In genomic region chr15:102512010-102512409, GRCm38 (mm10) we compare ENCODE assay signal across 12 mouse cellular contexts. TPM values are rescaled to one million over a fixed set of nuclear protein-coding genes. Genes with fewer than 3 reads are reported as not detected.
A peak's percentile ranks its signal among the peaks of the same experiment; 100 is the strongest.
DNase-seq lines count a peak whose midpoint lies in the region; ATAC-seq and TF ChIP-seq lines count a peak whose summit lies in the region.
"Had no signal": no experiment of that assay in that cellular context is flagged by ENCODE, and none has a peak within 500 bp of the region (broad histone marks: within the 10 kb centered on the region; RNA-seq: fewer than 3 reads in every experiment).

No protein-coding gene starts in this region.

- H3K9me3 ChIP-seq in heart, embryonic 13.5 days, result no peaks in the 10 kb centered on the region
- no peaks in the 10 kb centered on the region for H3K9me3 ChIP-seq in hindbrain, embryonic 10.5 days
- H3K9me3 ChIP-seq in midbrain, embryonic 13.5 days, result no peaks in the 10 kb centered on the region
- no peaks in the 10 kb centered on the region for H3K9me3 ChIP-seq in lung, postnatal 0 days (ENCODE audit: low read length)
- H3K9me3 ChIP-seq: heart, embryonic 15.5 days had no signal

- H3K27ac ChIP-seq in heart, embryonic 13.5 days (replicated peaks), result no peak overlapping the region
- peak overlapping the region; percentile 91 for H3K27ac ChIP-seq in hindbrain, embryonic 10.5 days
- peak overlapping the region; percentile 91 for H3K27ac ChIP-seq in midbrain, embryonic 13.5 days
- no peak overlapping the region for H3K27ac ChIP-seq in lung, postnatal 0 days (ENCODE audit: low read length)

- TF ChIP-seq EP300 in lung, postnatal 0 days (IDR thresholded peaks at IDR 0.05), result no peak

- H3K27me3 ChIP-seq in heart, embryonic 13.5 days (replicated peaks), result no peaks in the 10 kb centered on the region
- no peaks in the 10 kb centered on the region for H3K27me3 ChIP-seq in hindbrain, embryonic 10.5 days (ENCODE audit: insufficient read depth, poor library complexity, severe bottlenecking)
- no peaks in the 10 kb centered on the region for H3K27me3 ChIP-seq in midbrain, embryonic 13.5 days
- H3K27me3 ChIP-seq in lung, postnatal 0 days (replicated peaks; ENCODE audit: insufficient read depth, low read length), result no peaks in the 10 kb centered on the region
- H3K27me3 ChIP-seq: heart, embryonic 15.5 days had no signal

- no peak for TF ChIP-seq CTCF in lung, postnatal 0 days (IDR thresholded peaks at IDR 0.05)

- no peak for ATAC-seq in heart, embryonic 13.5 days (ENCODE audit: extremely low read depth, insufficient number of reproducible peaks, low FRiP score, low TSS enrichment)
- ATAC-seq in midbrain, embryonic 13.5 days, result no peak
- ATAC-seq in lung, postnatal 0 days, result no peak

- DNase-seq in heart, postnatal 36 days, result no peak
- DNase-seq in embryo, embryonic 10.5 days (ENCODE audit: low spot score), result peak; percentile 29
- no peak for DNase-seq in hindbrain, embryonic 10.5 days (ENCODE audit: low spot score)
- no peak for DNase-seq in thymus, postnatal 4 days
- no peak for DNase-seq in spleen, adult 18-20 months
- DNase-seq in lung, postnatal 0 days (ENCODE audit: low spot score), result no peak

- peak overlapping the region; percentile 82 for H3K9ac ChIP-seq in heart, embryonic 13.5 days
- H3K9ac ChIP-seq in midbrain, embryonic 13.5 days (replicated peaks), result peak overlapping the region; percentile 69
- H3K9ac ChIP-seq in lung, postnatal 0 days (replicated peaks; ENCODE audit: low read depth), result no peak overlapping the region
- H3K9ac ChIP-seq: heart, embryonic 15.5 days had no signal

- H3K4me2 ChIP-seq in heart, embryonic 13.5 days, result 0 out of 2 replicates have a peak overlapping the region, but pooled peaks have one; percentile 79
- H3K4me2 ChIP-seq in midbrain, embryonic 13.5 days (replicated peaks), result peak overlapping the region; percentile 75
- no peak overlapping the region for H3K4me2 ChIP-seq in lung, postnatal 0 days (replicated peaks; ENCODE audit: low read depth, low read length)

- peaks cover 48% of the 10 kb centered on the region for H3K4me1 ChIP-seq in heart, embryonic 13.5 days
- peaks cover 61% of the 10 kb centered on the region for H3K4me1 ChIP-seq in hindbrain, embryonic 10.5 days (replicated peaks)
- H3K4me1 ChIP-seq in midbrain, embryonic 13.5 days (replicated peaks), result peaks cover 79% of the 10 kb centered on the region
- no peaks in the 10 kb centered on the region; the same call in 1 of the 2 replicates for H3K4me1 ChIP-seq in lung, postnatal 0 days (ENCODE audit: insufficient read depth, low read depth, low read length)

- no peak overlapping the region for H3K4me3 ChIP-seq in heart, embryonic 13.5 days
- peak overlapping the region; percentile 69 for H3K4me3 ChIP-seq in hindbrain, embryonic 10.5 days
- H3K4me3 ChIP-seq in midbrain, embryonic 13.5 days (replicated peaks), result peak overlapping the region; percentile 58
- H3K4me3 ChIP-seq in lung, postnatal 0 days (ENCODE audit: low read depth, low read length), result no peak overlapping the region

- H3K36me3 ChIP-seq in heart, embryonic 13.5 days, result peaks cover 6% of the 10 kb centered on the region; the same call in 1 of the 2 replicates
- peaks cover 13% of the 10 kb centered on the region for H3K36me3 ChIP-seq in hindbrain, embryonic 10.5 days
- peaks cover 9% of the 10 kb centered on the region for H3K36me3 ChIP-seq in midbrain, embryonic 13.5 days
- no peaks in the 10 kb centered on the region for H3K36me3 ChIP-seq in lung, postnatal 0 days (ENCODE audit: insufficient read depth, low read length)
- H3K36me3 ChIP-seq: heart, embryonic 15.5 days had no signal

- intact Hi-C loops in heart, postnatal 36 days (cut with DNase I), result loop anchor here (5.0 kb wide), 1 partner anchor 110 kb away; no protein-coding TSS in a partner anchor

- 41% methylated on average over 5 of the region's 5 CpGs for WGBS in heart, embryonic 13.5 days
- WGBS in hindbrain, embryonic 10.5 days, result 25% methylated on average over 5 of the region's 5 CpGs
- WGBS in midbrain, embryonic 13.5 days, result 18% methylated on average over 5 of the region's 5 CpGs
- 49% methylated on average over 5 of the region's 5 CpGs for WGBS in lung, postnatal 0 days

RNA-seq across cellular contexts. Expression of gene Map3k12, which starts 4.9 kb away (rescaled TPM):
- polyA plus RNA-seq in heart, embryonic 13.5 days (2015; fragmentation: Nextera tagmentation; extraction: Ambion mirVana), result 10.8 and 11.6 TPM in 2 replicates
- 1 to 10 TPM; 3.5 to 3.6 TPM for total RNA-seq in heart, postnatal 36 days (2021)
- 27.1 and 35.2 TPM in 2 replicates for polyA plus RNA-seq in hindbrain, embryonic 10.5 days (2016; fragmentation: Nextera tagmentation; extraction: Ambion mirVana)
- 47.9 and 53.9 TPM in 2 replicates for polyA plus RNA-seq in midbrain, embryonic 13.5 days (2015; fragmentation: Nextera tagmentation; extraction: Ambion mirVana)
- 4.2 and 4.9 TPM in 2 replicates for polyA plus RNA-seq in lung, postnatal 0 days (2015; fragmentation: Nextera tagmentation; extraction: Ambion mirVana)

RNA-seq across cellular contexts. Expression of gene Tarbp2, which starts 6.0 kb away (rescaled TPM):
- 94.6 and 103 TPM in 2 replicates for polyA plus RNA-seq in heart, embryonic 13.5 days (2015; fragmentation: Nextera tagmentation; extraction: Ambion mirVana)
- 10 to 100 TPM; 45.5 to 48.2 TPM for total RNA-seq in heart, postnatal 36 days (2021)
- polyA plus RNA-seq in hindbrain, embryonic 10.5 days (2016; fragmentation: Nextera tagmentation; extraction: Ambion mirVana), result 132 and 135 TPM in 2 replicates
- 98.2 and 101 TPM in 2 replicates for polyA plus RNA-seq in midbrain, embryonic 13.5 days (2015; fragmentation: Nextera tagmentation; extraction: Ambion mirVana)
- 35.2 and 42.8 TPM in 2 replicates for polyA plus RNA-seq in lung, postnatal 0 days (2015; fragmentation: Nextera tagmentation; extraction: Ambion mirVana)

RNA-seq across cellular contexts. Expression of gene Gm10337, which starts 8.5 kb away (rescaled TPM):
- polyA plus RNA-seq in heart, embryonic 13.5 days (2015; fragmentation: Nextera tagmentation; extraction: Ambion mirVana), result 4.2 TPM in 1 of 2 replicates, not detected in the other
- not detected for total RNA-seq in heart, postnatal 36 days (2021)
- polyA plus RNA-seq in hindbrain, embryonic 10.5 days (2016; fragmentation: Nextera tagmentation; extraction: Ambion mirVana), result 3.9 and 11.3 TPM in 2 replicates
- polyA plus RNA-seq in midbrain, embryonic 13.5 days (2015; fragmentation: Nextera tagmentation; extraction: Ambion mirVana), result 4.5 and 16.7 TPM in 2 replicates
- 2.0 TPM in 1 of 2 replicates, not detected in the other for polyA plus RNA-seq in lung, postnatal 0 days (2015; fragmentation: Nextera tagmentation; extraction: Ambion mirVana)
- total RNA-seq: left cerebral cortex, postnatal 36 days had no signal
- polyA plus RNA-seq: cortical plate, adult 2 months; small intestine, adult 2 months had no signal

RNA-seq across cellular contexts. Expression of gene Npff, which starts 12.7 kb away (rescaled TPM):
- 1.0 and 2.3 TPM in 2 replicates for polyA plus RNA-seq in heart, embryonic 13.5 days (2015; fragmentation: Nextera tagmentation; extraction: Ambion mirVana)
- 1 to 10 TPM in 1 of 2 experiments, under 1 TPM in 1; 0.89 to 1.4 TPM for total RNA-seq in heart, postnatal 36 days (2021)
- polyA plus RNA-seq in hindbrain, embryonic 10.5 days (2016; fragmentation: Nextera tagmentation; extraction: Ambion mirVana), result 1.5 and 2.4 TPM in 2 replicates
- 2.9 and 5.0 TPM in 2 replicates for polyA plus RNA-seq in midbrain, embryonic 13.5 days (2015; fragmentation: Nextera tagmentation; extraction: Ambion mirVana)
- 3.7 and 4.2 TPM in 2 replicates for polyA plus RNA-seq in lung, postnatal 0 days (2015; fragmentation: Nextera tagmentation; extraction: Ambion mirVana)

RNA-seq across cellular contexts. Expression of gene Pcbp2, which starts 41.7 kb away (rescaled TPM):
- polyA plus RNA-seq in heart, embryonic 13.5 days (2015; fragmentation: Nextera tagmentation; extraction: Ambion mirVana), result 141 and 142 TPM in 2 replicates
- total RNA-seq in heart, postnatal 36 days (2021), result 100 to 1,000 TPM; 482 to 500 TPM
- 166 and 207 TPM in 2 replicates for polyA plus RNA-seq in hindbrain, embryonic 10.5 days (2016; fragmentation: Nextera tagmentation; extraction: Ambion mirVana)
- polyA plus RNA-seq in midbrain, embryonic 13.5 days (2015; fragmentation: Nextera tagmentation; extraction: Ambion mirVana), result 164 and 166 TPM in 2 replicates
- 154 and 157 TPM in 2 replicates for polyA plus RNA-seq in lung, postnatal 0 days (2015; fragmentation: Nextera tagmentation; extraction: Ambion mirVana)

Comparison
In these comparisons a context has a peak if more than half of its experiments do, and no peak if none do; other contexts are left out.
1. H3K27ac ChIP-seq: peak in hindbrain, embryonic 10.5 days (single experiment) and midbrain, embryonic 13.5 days (single experiment); none in heart, embryonic 13.5 days (single experiment) and lung, postnatal 0 days (single experiment).
2. H3K4me3 ChIP-seq: peak in hindbrain, embryonic 10.5 days (single experiment) and midbrain, embryonic 13.5 days (single experiment); none in heart, embryonic 13.5 days (single experiment) and lung, postnatal 0 days (single experiment).